Mouse (Mus musculus) liver, embryonic 14 days (tissue): ENCODE measurements around the gene Nup214. TPM values are rescaled to one million over a fixed set of nuclear protein-coding genes. Genes with fewer than 3 reads are reported as not detected.

Source experiments
- polyA plus RNA-seq: library from polyadenylated mRNA; depleted of rRNA; stranded (reverse); fragments of >200 nt; gene quantifications from 2 replicates; pipeline ENCODE4 v1.2.3, GENCODE M21; 2012; rRNA removed

Nup214 gene
- 12.4 and 14.1 TPM in 2 replicates for polyA plus RNA-seq

GRCm38 (mm10) chr2:31974141-31974808 lies at the start of gene Nup214:
Gene Nup214 (plus strand): TSS chr2:31974436.

GRCm38 (mm10) chr2:31950058-31950871 lies 24.0 kb upstream of the Nup214 start, which contains the start of gene Aif1l:
Gene Aif1l (plus strand): TSS chr2:31950139.

GRCm38 (mm10) chr2:32084111-32084871 lies 110.1 kb downstream of the Nup214 start, which contains the start of gene Fam78a:
Gene Fam78a (minus strand): TSS chr2:32084857.

GRCm38 (mm10) chr2:32095351-32096121 lies 121.3 kb downstream of the Nup214 start, which contains the start of gene Plpp7:
Gene Plpp7 (plus strand): TSS chr2:32095528.

Other genes with a start within 250 kb of the Nup214 start
- gene Qrfp, start 163.9 kb upstream of the Nup214 start, polyA plus RNA-seq = 0.01 TPM in 2 replicates
- gene Fibcd1, start 128.4 kb upstream of the Nup214 start, polyA plus RNA-seq = not detected in 2 replicates
- gene Lamc3, start 87.1 kb upstream of the Nup214 start, polyA plus RNA-seq = 0.01 and 0.02 TPM in 2 replicates
- gene Aif1l, start 24.3 kb upstream of the Nup214 start, polyA plus RNA-seq = 0.98 and 1.2 TPM in 2 replicates
- gene Fam78a, start 110.4 kb downstream of the Nup214 start, polyA plus RNA-seq = 7.0 and 8.5 TPM in 2 replicates
- 1.2 TPM in 2 replicates for gene Plpp7, start 121.1 kb downstream of the Nup214 start, polyA plus RNA-seq
- 6.6 and 7.7 TPM in 2 replicates for gene Prrc2b, start 176.6 kb downstream of the Nup214 start, polyA plus RNA-seq